Mouse (Mus musculus) forebrain, embryonic 16.5 days (tissue): ENCODE results near the gene Tent4b. TPM values are rescaled to one million over a fixed set of nuclear protein-coding genes. Genes with fewer than 3 reads are reported as not detected.

Source experiments
- ATAC-seq: fragments of 200-750 bp; cut with Nextera tagmentation; 2 replicates; pipeline ENCODE4 v1.8.0; 2017; ENCODE audit warnings: mild to moderate bottlenecking, moderate library complexity
- H3K27ac ChIP-seq: fragments of 300-500 bp; sonication (generic); 2 replicates; pipeline ENCODE4 v1.5.1; 2014; ENCODE audit warnings: low read length, control low read depth
- H3K27me3 ChIP-seq: fragments of 300-500 bp; sonication (generic); replicated peaks from 2 replicates; pipeline ENCODE4 v1.6.1; 2014; ENCODE audit warnings: low read length; ENCODE audit not compliant: control insufficient read depth, insufficient read depth
- H3K36me3 ChIP-seq: fragments of 300-500 bp; sonication (generic); 2 replicates; pipeline ENCODE4 v1.6.1; 2014; ENCODE audit not compliant: control insufficient read depth, insufficient read depth
- H3K4me1 ChIP-seq: fragments of 300-500 bp; sonication (generic); replicated peaks from 2 replicates; pipeline ENCODE4 v1.6.1; 2014; ENCODE audit warnings: low read length; ENCODE audit not compliant: control insufficient read depth, insufficient read depth
- H3K4me2 ChIP-seq: fragments of 300-500 bp; sonication (generic); 2 replicates; pipeline ENCODE4 v1.6.1; 2014; ENCODE audit warnings: mild to moderate bottlenecking, low read length, control low read depth
- H3K4me3 ChIP-seq: fragments of 300-500 bp; sonication (generic); replicated peaks from 2 replicates; pipeline ENCODE4 v1.5.1; 2014; ENCODE audit warnings: mild to moderate bottlenecking, low read length, control low read depth
- H3K9ac ChIP-seq: fragments of 300-500 bp; sonication (generic); replicated peaks from 2 replicates; pipeline ENCODE4 v1.6.1; 2014; ENCODE audit warnings: low read depth, low read length, control low read depth
- H3K9me3 ChIP-seq: fragments of 300-500 bp; sonication (generic); 2 replicates; pipeline ENCODE4 v1.6.1; 2016; ENCODE audit warnings: low read length; ENCODE audit not compliant: control insufficient read depth
- WGBS: fragments of 180-500 bp; shearing (Covaris S2); extraction: QIAGEN DNeasy Blood & Tissue Kit; methylation state at CpG from one replicate; pipeline ENCODE4 v1.1.7; 2014; 5-methylcytosine and 5-hydroxymethylcytosine counted together
- polyA plus RNA-seq: library from polyadenylated mRNA; unstranded; fragments of >200 nt; fragmentation: Nextera tagmentation; extraction: Ambion mirVana; gene quantifications from 2 replicates; pipeline ENCODE4 v1.2.1, GENCODE M21; 2015

Tent4b gene
- polyA plus RNA-seq, 1 experiment from 2014 or later = 11.1 TPM

DNA sequence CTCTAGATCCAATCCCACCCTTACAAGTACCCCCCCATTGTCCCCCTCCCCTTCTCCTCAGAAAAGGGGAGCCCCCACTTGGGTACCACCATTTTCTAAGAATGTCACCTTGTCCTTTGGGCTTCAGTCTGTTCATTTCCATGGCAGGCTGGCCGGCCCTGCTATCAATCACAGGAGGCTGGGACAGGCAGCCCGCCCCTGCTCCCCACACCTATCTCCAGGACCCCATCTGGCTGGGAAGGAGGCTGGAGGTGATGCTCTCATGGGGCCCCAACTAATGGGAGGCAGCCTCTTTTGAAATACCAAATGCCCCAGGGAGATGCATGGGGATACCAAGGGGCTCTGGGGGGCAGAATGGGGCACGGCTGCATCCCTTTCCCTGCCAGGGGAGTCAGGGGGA lies 93.9 kb downstream of the Tent4b start:
- no peak overlapping the region for H3K4me3 ChIP-seq
- 93% methylated on average over 3 of the region's 3 CpGs for WGBS
- H3K4me1 ChIP-seq = no peaks in the 10 kb centered on the region
- ATAC-seq = no peak
- no peak overlapping the region for H3K27ac ChIP-seq
- no peaks in the 10 kb centered on the region for H3K27me3 ChIP-seq
- no peak overlapping the region for H3K9ac ChIP-seq
- H3K4me2 ChIP-seq = no peak overlapping the region
- H3K9me3 ChIP-seq = no peaks in the 10 kb centered on the region
- no peaks in the 10 kb centered on the region for H3K36me3 ChIP-seq

DNA sequence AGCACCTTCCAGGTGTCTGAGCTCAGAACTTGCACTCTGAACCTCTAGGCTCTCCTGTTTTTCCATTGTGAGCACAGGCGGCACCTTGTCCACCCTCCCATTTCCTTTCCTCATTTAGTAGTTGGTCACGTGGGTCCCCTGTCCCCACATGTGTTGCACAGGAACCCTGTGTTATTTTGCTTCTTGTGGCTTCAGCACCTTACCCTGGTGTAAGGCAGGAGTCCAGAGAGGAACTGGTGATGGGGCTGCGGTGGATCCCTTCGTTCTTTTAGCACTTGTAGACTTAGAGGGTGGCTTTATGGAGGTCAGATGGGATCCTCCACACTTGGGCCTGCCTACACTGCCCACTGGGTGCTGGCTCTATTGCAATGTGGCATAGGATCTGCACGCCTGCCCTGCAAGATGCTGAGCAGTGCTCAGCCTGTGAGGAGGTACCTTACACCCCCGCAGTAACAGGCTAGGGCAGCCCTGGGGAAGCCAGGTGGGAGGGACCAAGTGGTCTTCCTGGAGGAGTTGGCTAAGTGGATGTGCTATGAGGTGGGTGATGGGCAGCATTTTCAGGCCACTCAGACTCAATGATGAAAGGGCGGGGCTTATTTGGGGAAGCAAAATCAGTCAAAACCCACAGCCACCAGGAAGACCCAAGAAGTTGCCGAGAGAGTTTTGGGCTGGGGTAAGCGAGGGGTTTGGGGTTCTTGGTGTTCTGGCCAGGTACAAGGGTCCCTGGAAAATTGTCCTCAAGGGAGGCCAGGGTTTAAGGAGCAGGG lies 94.8 kb downstream of the Tent4b start:
- H3K27me3 ChIP-seq = no peaks in the 10 kb centered on the region
- H3K9ac ChIP-seq = no peak overlapping the region
- ATAC-seq = no peak
- H3K9me3 ChIP-seq = no peaks in the 10 kb centered on the region
- no peaks in the 10 kb centered on the region for H3K4me1 ChIP-seq
- H3K4me3 ChIP-seq = no peak overlapping the region
- no peaks in the 10 kb centered on the region for H3K36me3 ChIP-seq
- H3K27ac ChIP-seq = no peak overlapping the region
- 91% methylated on average over 9 of the region's 9 CpGs for WGBS
- H3K4me2 ChIP-seq = no peak overlapping the region

DNA sequence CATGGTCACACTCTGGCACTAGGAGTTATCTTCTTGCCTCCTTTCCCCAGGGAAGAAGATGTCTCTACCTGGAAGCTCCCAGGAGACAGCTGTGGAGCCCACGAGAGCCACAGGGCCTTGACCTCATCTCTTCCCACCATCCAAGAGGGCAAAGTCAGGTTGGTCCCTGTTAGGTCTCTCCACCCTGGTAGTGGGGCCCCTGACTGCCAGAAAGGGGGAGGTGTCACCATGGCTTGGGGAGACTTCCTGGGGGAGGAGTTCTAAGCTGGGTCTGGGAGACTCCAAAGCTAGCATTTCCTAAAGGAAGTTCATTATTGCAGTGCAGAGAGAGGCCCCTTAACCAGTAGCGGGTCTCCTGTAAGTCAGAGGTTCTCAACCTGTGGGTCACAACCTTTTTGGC lies 96.0 kb downstream of the Tent4b start:
- H3K27ac ChIP-seq = no peak overlapping the region

DNA sequence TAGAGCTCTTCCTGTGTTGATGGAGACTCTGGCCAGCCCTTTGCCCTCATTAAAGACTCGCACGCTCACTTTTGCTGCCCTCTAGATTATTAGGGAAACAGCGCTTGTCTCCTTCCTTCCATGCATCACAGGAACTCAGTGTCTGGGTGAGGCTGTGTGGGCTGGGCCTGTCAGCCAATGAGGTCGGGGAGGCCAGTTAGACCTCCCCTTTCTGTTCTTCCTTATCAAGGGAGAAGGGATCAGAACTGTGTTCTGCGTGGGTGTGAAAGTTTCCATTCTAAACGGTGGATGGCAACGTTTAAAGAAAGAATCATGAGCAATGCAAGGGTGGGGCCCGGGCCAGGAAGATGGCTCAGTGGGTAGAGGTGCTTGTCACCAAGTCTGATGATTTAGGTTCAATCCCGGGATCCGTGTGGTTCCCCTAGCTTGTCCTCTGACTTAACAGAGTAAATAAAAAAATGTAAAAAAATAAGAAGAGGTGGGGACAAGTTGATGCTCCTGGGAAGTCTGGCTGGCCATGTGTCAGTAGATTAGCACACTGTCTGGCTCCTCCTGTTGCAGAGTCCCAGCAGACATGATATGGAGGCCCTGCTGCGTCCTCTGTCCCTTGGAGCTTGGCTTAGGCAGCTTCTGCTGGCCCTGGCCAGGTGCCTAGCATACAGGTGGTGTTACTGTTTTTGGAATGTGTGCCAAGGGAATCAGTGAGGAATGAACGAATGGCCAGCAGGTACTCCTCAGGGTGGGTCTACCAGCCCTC lies 99.1 kb downstream of the Tent4b start:
- H3K9me3 ChIP-seq = no peaks in the 10 kb centered on the region
- no peak overlapping the region for H3K9ac ChIP-seq
- no peak for ATAC-seq
- H3K4me2 ChIP-seq = no peak overlapping the region
- no peak overlapping the region for H3K27ac ChIP-seq
- 67% methylated on average over 12 of the region's 12 CpGs for WGBS
- H3K36me3 ChIP-seq = no peaks in the 10 kb centered on the region
- H3K4me1 ChIP-seq = 0 out of 2 replicates have a peak, but pooled peaks cover 3% of the 10 kb centered on the region
- no peaks in the 10 kb centered on the region for H3K27me3 ChIP-seq
- no peak overlapping the region for H3K4me3 ChIP-seq

More for the DNA sequence above, 96.0 kb downstream of the Tent4b start:
- no peaks in the 10 kb centered on the region for H3K36me3 ChIP-seq
- H3K4me2 ChIP-seq = no peak overlapping the region
- no peak overlapping the region for H3K4me3 ChIP-seq
- H3K27me3 ChIP-seq = no peaks in the 10 kb centered on the region
- WGBS = 85% methylated on average over 2 of the region's 2 CpGs
- no peaks in the 10 kb centered on the region for H3K9me3 ChIP-seq
- no peaks in the 10 kb centered on the region for H3K4me1 ChIP-seq
- H3K9ac ChIP-seq = no peak overlapping the region
- no peak for ATAC-seq

DNA sequence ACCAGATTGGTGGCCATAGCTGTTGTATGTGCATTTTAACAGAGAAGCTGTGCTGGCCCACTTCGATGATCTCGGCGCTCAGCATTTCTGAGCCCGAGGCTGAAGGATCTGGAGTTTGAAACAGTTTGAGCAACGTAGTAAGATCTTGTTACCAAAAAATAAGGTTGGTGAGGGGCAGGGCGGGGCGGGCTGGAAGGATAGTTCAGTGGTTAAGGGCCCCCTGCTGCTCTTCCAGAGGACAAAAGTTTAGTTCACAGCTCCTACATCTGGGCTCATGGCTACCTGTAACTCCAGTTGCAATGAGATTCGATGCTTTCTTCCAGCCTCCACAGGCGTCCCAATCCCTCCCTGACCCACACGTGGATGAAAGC lies 99.7 kb downstream of the Tent4b start:
- no peaks in the 10 kb centered on the region for H3K27me3 ChIP-seq
- no peak overlapping the region for H3K4me3 ChIP-seq
- H3K4me2 ChIP-seq = no peak overlapping the region
- no peaks in the 10 kb centered on the region for H3K36me3 ChIP-seq
- WGBS = 87% methylated on average over 10 of the region's 10 CpGs
- H3K27ac ChIP-seq = no peak overlapping the region
- 0 out of 2 replicates have a peak, but pooled peaks cover 3% of the 10 kb centered on the region for H3K4me1 ChIP-seq
- ATAC-seq = no peak
- no peak overlapping the region for H3K9ac ChIP-seq
- H3K9me3 ChIP-seq = no peaks in the 10 kb centered on the region

DNA sequence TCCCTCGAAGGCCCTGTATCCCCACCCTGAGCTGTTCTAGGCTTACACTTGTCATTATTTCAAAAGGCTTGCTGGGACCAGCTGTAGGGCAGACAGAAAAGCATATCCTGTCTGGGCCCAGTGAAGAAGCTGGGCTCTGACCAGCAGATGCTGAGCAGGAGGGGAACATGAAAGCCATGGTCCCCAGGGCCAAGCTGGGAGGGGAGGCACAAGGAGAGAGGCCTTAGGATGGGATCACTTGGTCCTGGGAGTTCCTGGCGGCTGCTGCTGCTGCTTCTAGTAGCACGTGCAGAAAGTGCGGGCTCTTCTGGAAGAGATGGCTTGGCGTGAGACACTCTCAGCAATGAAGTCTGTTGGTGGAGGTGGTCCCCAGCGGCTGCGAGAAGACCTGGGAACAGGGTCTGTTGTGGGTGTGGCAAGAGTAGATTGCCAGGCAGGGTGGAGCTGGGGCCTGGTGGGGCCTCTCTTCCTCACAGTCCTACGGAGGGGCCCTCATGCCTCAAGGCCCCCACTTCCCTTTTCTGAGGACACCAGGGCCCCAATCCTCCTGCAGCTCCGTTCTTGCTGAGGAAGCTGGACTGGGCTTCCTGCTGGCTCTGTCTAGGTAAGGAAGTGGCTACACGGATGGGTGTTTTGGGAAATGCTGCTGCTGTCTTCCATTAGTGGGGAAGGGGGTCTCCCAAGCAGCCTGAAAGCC lies 101.0 kb downstream of the Tent4b start:
- H3K4me2 ChIP-seq = no peak overlapping the region
- ATAC-seq = no peak
- H3K4me1 ChIP-seq = 0 out of 2 replicates have a peak, but pooled peaks cover 3% of the 10 kb centered on the region
- WGBS = 86% methylated on average over 10 of the region's 10 CpGs
- no peaks in the 10 kb centered on the region for H3K9me3 ChIP-seq
- H3K27me3 ChIP-seq = no peaks in the 10 kb centered on the region
- H3K36me3 ChIP-seq = no peaks in the 10 kb centered on the region
- H3K27ac ChIP-seq = no peak overlapping the region
- H3K4me3 ChIP-seq = no peak overlapping the region
- no peak overlapping the region for H3K9ac ChIP-seq

DNA sequence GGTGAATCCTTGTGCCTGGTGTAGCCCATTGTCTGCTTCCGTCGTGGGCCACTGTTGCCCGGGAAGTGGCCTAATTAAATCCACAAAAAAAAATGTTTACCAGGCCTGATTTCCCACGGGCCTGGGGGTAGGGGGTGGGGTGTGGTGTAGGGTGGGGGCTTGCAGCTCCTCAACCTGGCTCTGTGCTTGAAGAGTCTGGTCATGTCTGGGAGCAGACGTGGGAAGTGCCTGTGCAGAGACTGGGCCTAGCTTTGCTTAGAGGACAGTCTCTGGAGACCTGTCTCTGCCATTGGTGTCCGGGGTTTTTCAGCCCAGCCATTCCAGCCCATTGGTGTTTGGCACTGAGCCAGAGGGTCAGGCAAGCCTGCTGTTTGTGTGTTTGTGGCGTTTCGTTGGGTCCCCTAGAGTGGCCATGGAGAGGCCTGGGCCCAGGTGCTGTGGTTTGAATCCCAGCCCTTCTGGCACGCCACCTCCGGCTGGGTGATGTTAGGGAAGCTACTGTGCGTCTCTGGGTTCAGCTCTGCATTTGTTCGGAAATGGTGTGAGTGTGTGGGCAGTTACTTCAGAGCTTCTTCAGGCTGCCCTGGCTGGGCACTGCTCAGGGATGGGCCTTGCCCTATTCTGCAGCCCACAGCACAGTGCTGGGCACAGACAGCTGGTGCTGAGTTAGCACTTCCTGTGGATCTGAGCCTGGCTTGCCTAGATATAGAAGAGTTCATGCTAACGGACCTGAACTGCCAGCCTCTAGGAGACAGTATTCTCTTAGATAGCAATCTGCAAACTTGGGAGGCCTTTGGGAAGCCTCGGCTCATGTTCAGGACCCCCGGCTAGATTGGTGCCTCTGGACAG lies 102.8 kb downstream of the Tent4b start:
- Histone ChIP-seq H3K4me3 (no peak overlapping the region), H3K4me1 (0 out of 2 replicates have a peak, but pooled peaks cover 3% of the 10 kb centered on the region), H3K27me3 (no peaks in the 10 kb centered on the region), H3K27ac (no peak overlapping the region), H3K4me2 (no peak overlapping the region), H3K9ac (no peak overlapping the region), H3K9me3 (no peaks in the 10 kb centered on the region), H3K36me3 (no peaks in the 10 kb centered on the region)
- WGBS = 48% methylated on average over 15 of the region's 15 CpGs
- no peak for ATAC-seq

DNA sequence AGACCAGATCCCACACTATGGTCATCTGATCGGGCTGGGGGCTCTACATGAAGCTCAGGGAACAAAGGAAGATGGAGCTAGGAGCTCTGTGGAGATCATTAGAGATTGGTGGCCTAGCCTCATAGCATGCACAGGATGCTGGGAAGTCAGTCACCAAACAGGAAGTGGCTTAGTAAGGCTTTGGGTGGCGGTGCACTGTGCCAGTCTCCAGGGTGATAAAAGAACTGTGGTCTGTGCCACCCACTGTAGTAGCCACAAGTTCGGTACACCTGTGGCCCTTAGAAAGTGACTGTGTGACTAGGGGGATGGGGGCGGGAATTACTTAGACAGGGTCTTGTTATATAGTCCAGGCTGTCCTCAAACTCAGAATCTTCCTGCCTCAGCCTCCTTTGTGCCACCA lies 106.8 kb downstream of the Tent4b start:
- ATAC-seq = no peak
- Histone ChIP-seq H3K4me1 (0 out of 2 replicates have a peak, but pooled peaks cover 3% of the 10 kb centered on the region), H3K27ac (no peak overlapping the region), H3K27me3 (no peaks in the 10 kb centered on the region), H3K4me2 (no peak overlapping the region), H3K9me3 (no peaks in the 10 kb centered on the region), H3K4me3 (no peak overlapping the region), H3K9ac (no peak overlapping the region), H3K36me3 (no peaks in the 10 kb centered on the region)
- WGBS = 95% methylated on average over 4 of the region's 4 CpGs
